Mouse (Mus musculus) kidney, postnatal 10 days (tissue): ENCODE results near the gene Grin3b.

Experiments
- DNase-seq: peaks from one replicate; pipeline ENCODE4 v3.0.0; 2021; ENCODE audit warnings: mixed read lengths

Gene Grin3b

DNA sequence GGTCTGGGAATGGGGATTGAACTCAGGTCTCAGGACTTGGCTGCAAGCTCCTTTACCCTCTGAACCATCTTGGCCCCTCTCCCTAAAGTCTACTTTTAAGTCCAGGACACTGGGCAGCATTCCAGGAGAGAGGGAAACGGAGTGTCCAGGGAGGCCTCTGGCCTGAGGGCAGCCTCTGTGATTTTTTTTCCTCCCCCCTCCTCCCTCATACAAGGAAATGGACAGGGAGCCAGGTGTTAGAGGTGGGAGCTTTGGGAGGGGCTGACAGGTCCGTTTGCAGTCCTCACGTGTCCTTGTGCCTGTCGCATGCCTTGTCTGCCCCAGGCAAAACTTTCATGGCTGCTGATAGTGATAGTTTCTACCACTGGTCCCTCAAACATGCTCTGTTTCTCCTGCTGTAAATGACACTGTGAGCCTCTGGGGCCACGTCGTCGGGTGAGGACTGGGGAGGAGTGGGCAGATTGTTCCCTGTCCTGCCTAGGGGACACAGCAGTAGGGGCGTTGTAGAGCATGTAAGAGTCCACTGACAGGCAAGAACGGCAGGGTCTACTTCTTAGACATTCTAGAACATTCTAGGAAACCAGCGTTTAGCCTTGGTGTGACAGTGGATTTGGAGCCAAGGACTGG lies 34.1 kb upstream of the Grin3b start:
- peak; percentile 83 for DNase-seq

- peak; percentile 86 for DNase-seq
Observed at GRCm38 (mm10) chr10:79936911-79937441, 33.5 kb upstream of the Grin3b start.

- peak; percentile 75 for DNase-seq
Observed at GRCm38 (mm10) chr10:79937775-79938526, 32.6 kb upstream of the Grin3b start.

DNA sequence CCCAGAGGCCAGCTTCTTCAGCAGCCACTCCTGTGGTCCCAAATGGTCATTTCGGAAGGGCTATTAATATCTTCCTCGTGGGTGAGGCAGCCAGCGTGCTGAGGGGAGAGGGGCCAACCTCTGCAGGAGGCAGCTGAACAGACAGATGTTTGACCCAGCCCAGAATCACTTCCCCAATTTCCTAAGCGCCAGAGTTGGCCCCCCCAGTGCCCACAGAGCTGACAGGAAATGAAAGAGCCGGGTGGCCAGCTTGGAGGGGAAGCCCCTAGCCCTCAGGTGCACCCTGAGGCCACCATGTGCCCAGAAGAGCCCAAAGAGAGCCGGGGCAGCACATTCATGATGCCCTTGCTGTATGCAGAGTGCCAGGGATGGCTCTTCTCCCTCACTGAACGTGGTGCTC lies 29.8 kb upstream of the Grin3b start:
- DNase-seq: peak; percentile 41

DNA sequence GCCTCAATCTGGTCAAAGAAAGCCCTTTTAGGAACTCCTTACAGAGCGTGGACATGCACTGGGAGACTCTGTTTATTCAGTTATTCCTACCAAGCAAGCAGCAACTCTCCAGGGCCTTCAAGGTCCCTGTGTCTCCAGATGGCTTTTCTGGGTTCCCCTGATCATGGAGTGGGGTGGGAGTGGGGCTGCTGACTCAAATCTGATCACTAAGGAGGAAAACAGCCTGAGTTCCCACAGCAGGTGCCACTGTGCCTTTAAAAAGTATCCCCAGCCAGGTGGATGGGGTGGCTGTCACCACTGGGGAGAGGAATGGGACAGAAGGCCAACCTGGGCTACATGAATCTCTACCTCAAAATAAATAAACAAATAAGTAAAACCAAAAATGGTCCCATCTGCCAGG lies 27.5 kb upstream of the Grin3b start:
- no peak for DNase-seq

DNA sequence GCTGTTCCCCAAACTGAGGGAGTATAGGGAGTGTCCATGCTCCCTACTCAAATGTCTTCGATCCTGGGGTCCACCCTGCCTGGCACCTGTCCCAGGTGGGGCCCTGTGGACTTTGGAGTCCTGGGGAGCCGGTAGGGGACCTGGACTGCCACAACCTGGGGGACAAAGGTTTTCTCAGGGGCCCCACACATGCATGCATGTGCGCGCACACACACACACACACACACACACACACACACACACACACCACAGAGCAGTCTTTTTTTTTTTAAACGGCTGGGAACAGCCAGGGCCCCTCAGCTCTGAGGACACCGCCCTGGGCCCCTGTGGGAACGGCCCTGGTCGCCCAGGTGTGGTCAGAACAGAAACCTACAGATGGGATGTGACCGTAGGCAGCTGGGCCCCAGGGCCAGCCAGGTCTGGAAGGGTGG lies 27.0 kb upstream of the Grin3b start:
- peak; percentile 58 for DNase-seq

- DNase-seq: peak; percentile 80
Observed at GRCm38 (mm10) chr10:79945507-79946234, 24.8 kb upstream of the Grin3b start.

DNA sequence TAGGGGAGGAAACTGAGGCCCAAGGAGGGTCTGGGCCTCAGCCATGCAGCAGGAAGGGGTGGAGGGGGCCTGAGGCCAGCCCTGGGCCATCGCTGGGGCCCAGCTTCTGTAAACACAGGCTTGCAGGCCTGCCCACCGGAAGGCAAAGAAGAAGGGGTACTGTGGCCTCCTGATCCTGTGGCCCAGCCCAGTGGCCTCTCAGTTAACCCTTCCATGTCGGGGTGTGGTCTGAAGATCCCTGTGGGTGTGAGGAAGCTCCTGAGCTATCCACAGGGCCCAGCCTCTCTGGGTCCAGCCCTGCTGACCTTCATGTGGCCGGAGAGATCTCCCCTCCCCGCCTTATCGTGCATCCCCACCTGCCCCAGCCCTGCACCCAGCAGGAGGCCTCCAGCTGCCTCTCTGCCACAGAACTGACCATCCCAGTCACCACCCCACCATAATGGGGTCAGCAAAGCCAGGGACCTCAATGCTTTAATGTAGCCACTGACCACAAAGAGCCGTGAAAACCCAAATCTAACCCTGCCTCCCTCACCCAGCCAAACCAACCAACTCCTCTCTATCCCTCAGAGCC lies 23.7 kb upstream of the Grin3b start:
- no peak for DNase-seq

DNA sequence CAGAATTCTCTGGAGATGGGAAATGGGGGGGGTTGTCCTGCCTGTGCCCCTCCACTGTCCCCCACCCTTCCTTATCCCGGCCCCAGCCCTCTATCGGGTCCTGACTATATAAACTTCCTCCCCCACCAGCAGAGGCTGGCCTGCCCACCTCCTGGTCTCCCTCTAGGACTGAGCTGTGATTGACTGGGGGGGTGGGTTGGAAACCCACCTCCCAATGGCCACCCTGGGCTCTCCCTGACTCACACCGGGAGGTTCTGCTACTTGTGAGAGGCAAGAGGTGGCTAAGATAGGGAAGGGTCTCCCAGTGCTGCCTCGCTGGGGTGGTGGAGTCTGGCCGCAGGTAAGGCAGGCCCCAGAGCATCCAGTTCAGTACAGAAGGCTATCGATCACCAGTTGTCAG lies 23.0 kb upstream of the Grin3b start:
- DNase-seq: no peak

- no peak for DNase-seq
Observed at GRCm38 (mm10) chr10:79949873-79950272, 20.6 kb upstream of the Grin3b start.

GRCm38 (mm10) chr10:79950661-79951060 lies 19.9 kb upstream of the Grin3b start:
- no peak for DNase-seq

GRCm38 (mm10) chr10:79953946-79954345 lies 16.6 kb upstream of the Grin3b start:
- peak; percentile 74 for DNase-seq

DNA sequence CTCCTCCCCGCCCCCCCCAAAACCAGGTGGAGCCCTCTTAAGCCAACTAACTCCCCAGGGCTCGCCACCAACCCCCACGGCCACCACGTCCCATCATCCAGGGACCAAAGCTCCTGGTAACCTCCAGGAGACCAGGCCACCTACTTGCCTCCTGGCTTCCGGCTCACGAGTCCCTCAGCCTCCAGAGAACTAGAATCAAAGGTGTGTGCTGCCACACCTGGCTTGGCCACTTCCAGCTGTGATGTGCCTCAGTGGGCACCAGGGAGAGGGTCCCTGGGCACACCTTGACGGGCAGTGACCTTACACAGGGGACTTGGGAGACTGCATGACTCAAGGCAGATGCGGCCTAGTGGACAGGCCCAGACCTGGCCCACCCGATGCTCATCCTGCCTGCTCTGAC lies 14.8 kb upstream of the Grin3b start:
- no peak for DNase-seq

DNA sequence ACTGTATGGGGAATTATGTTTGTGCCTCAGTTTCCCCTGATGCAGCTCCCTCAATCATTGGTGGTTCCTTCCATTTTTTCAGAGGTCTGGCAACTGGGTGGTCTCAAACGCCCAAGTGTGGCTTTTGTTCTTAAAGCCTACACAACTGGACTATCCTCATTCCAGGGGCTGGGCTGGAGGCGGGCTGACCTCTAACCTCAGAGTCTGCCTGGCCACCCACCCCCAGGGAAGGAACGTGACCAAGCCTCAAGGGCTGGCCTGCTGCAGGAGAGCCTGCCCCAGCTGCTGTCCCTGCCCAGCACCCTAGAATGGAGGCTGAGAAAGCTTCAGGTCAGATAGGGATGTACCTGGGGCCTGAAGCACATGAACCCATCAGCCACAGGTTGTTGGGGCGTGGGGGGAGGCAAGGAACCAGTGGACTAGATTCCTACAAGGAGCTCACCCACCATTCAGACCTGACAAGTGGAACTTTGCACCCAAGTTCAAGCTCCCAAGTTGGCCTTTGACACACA lies 13.8 kb upstream of the Grin3b start:
- no peak for DNase-seq

- peak; percentile 92 for DNase-seq
Observed at GRCm38 (mm10) chr10:79958140-79958816, 12.2 kb upstream of the Grin3b start.

DNA sequence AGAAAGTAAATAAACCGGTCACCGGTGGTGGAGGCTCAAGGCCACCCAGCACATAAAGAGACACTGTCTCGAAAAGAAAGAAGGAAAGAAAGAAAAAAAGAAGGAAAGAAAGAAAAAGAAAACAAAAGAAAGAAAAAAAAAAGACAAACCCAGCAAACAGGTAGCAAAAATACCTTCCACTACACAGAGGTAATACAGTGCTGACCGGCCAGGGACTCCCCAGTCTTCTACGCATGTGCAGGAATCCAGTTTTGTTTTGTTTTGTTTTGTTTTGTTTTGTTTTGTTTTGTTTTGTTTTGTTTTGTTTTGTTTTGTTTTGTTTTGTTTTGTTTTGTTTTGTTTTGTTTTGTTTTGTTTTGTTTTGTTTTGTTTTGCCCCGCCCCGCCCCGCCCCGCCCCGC lies 11.1 kb upstream of the Grin3b start:
- DNase-seq: peak; percentile 71

DNA sequence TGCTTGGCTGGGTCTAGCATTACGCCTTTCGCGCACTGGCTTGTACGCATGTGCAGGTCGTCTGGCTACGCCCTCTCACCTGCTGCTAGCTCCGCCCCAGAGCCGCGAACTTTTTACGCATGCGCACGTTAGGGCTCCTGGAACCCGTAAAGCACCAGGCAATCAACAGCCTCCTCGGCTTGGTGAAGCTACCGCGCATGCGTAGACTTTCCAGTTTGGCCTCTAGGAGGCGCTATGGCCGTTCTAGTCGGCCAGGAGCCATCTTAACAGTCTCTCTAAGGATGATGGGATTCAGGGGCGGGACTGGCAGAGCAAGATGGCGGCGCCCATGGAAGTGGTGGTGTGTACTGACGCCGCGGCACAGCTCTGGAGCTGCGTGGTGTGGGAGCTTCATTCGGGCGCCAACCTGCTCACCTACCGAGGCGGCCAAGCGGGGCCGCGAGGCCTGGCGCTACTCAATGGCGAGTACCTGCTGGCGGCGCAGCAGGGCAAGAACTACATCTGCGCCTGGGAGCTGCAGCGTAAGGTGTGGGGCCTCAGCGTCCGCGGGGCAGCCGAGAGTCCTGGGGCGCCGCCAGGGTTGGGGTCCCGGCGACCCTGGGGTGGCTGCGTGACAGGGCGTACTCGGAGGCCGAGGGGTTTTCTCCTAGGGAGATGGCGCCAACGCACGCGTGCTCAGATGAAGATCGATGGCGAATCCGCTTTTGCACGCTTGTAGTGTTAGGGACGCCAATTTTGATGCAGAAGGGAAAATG lies 10.5 kb upstream of the Grin3b start, which contains the start of gene Wdr18:
Wdr18 (plus strand) TSS at position 306 of the 755 bp plus-strand sequence.
- DNase-seq: peak; percentile 99

DNA sequence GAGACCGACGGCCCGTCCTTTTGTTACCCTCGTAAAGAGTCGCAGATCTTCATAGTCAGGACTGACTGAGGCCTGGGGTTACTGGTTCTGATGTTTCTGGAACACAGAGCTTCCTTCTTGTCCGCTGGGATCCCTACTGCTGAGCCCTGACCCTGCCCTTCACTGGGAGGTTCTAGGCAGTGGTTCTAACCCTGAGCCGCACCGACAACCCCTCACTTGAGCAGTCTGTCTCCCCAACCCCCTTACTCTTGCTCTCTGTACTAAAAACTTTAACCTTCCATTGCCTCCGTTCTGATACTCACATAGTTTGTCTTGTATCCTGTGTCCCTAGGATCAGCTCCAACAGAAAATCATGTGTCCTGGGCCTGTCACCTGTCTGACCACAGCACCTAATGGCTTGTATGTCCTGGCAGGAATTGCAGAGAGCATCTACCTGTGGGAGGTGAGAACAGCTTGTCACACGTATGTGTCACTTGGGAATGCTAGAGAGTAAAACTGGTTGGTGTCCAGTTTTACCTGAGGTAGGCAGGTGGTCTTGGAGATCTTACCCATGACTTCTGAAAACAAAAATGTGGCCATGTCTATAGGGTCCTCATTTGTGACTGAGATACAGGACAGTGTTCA lies 9.7 kb upstream of the Grin3b start:
- no peak for DNase-seq

DNA sequence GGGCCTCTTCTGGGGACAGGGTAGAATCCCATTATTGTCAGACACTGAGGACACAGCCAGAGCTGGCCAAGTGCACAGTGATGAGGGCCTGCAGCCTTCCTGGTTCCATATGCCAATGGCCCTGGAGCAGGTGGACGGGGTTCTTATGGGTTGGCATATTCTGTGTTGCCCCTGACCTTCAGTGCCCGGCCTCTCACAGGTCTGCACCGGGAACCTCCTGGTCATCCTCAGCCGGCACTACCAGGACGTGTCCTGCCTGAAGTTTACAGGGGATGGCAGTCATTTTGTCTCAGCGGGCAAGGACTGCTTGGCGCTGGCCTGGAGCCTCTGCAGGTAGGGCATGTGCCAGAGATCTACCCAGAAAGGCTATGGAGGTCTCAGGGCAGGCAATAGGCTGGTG lies 5.8 kb upstream of the Grin3b start:
- no peak for DNase-seq

DNA sequence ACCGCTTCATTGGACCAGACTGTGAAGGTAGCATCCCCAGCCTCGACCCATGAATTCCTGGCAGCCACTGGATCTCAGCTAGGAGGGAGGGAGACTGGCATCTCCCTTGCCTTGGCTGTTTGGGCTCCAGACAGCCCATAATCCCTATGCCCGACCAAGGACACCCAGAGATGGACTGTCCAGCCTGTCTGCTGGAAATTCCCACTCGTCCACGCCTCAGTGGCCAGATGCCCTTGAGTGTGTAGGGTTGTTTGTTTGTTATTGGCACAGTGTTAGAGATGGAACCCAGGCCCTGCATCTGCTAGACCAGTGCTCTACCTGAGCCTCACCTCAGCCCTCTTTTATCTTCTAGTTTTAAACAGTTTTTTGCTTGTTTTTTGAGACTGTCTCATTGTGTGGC lies 5.2 kb upstream of the Grin3b start:
- no peak for DNase-seq

- DNase-seq: peak; percentile 83
Observed at GRCm38 (mm10) chr10:79966886-79967400, 3.6 kb upstream of the Grin3b start.
